Mouse (Mus musculus) stomach, postnatal 0 days (tissue): ENCODE measurements at regions not wholly inside any gene's neighbourhood (a gene's known extent, or its start where the extent isn't known, plus 50 kb on each side); places are given as distances from the start of the nearest gene placed in this dataset.
A peak's percentile ranks its signal among the peaks of the same experiment; 100 is the strongest.

Experiments
- ATAC-seq: fragments of 200-750 bp; cut with Nextera tagmentation; 2 replicates; pipeline ENCODE4 v1.8.0; 2017; ENCODE audit not compliant: low FRiP score, low TSS enrichment
- DNase-seq: peaks from one replicate; pipeline ENCODE4 v3.0.0-alpha.2; 2016; ENCODE audit warnings: low spot score
- H3K27ac ChIP-seq: fragments of 300-500 bp; sonication (generic); replicated peaks from 2 replicates; pipeline ENCODE4 v1.5.1; 2014; ENCODE audit warnings: mild to moderate bottlenecking, control low read depth
- H3K27me3 ChIP-seq: fragments of 300-500 bp; sonication (generic); 2 replicates; pipeline ENCODE4 v1.6.1; 2014; ENCODE audit warnings: low read length; ENCODE audit not compliant: control insufficient read depth, insufficient read depth
- H3K36me3 ChIP-seq: fragments of 300-500 bp; sonication (generic); 2 replicates; pipeline ENCODE4 v1.6.1; 2014; ENCODE audit warnings: low read length, mixed read lengths; ENCODE audit not compliant: control insufficient read depth, insufficient read depth
- H3K4me1 ChIP-seq: fragments of 300-500 bp; sonication (generic); replicated peaks from 2 replicates; pipeline ENCODE4 v1.6.1; 2014; ENCODE audit warnings: antibody characterized with exemption; ENCODE audit not compliant: control insufficient read depth, insufficient read depth
- H3K4me2 ChIP-seq: fragments of 300-500 bp; sonication (generic); replicated peaks from 2 replicates; pipeline ENCODE4 v1.6.1; 2014; ENCODE audit warnings: low read depth, mild to moderate bottlenecking, control low read depth, moderate library complexity
- H3K4me3 ChIP-seq: fragments of 300-500 bp; sonication (generic); 2 replicates; pipeline ENCODE4 v1.5.1; 2014; ENCODE audit warnings: low read depth, low read length, control low read depth
- H3K9ac ChIP-seq: fragments of 300-500 bp; sonication (generic); 2 replicates; pipeline ENCODE4 v1.6.1; 2014; ENCODE audit warnings: mild to moderate bottlenecking, low read length, control low read depth, mixed read lengths
- H3K9me3 ChIP-seq: fragments of 300-500 bp; sonication (generic); 2 replicates; pipeline ENCODE4 v1.6.1; 2016; ENCODE audit warnings: low read length; ENCODE audit not compliant: control insufficient read depth
- CTCF ChIP-seq: IDR thresholded peaks from 2 replicates; pipeline ENCODE4 v1.5.1; 2016; ENCODE audit warnings: antibody characterized with exemption, low read depth, mild to moderate bottlenecking, moderate library complexity
- EP300 ChIP-seq: optimal IDR thresholded peaks from 2 replicates; pipeline ENCODE3; 2016; ENCODE audit warnings: antibody characterized with exemption
- WGBS: fragments of 180-500 bp; shearing (Covaris S2); extraction: QIAGEN DNeasy Blood & Tissue Kit; methylation state at CpG from one replicate; pipeline ENCODE4 v1.1.7; 2014; 5-methylcytosine and 5-hydroxymethylcytosine counted together

GRCm38 (mm10) chr6:31053003-31053402, 94.1 kb upstream of the Klf14 start:
- no peak overlapping the region for H3K9ac ChIP-seq
- no peaks in the 10 kb centered on the region for H3K36me3 ChIP-seq
- DNase-seq = no peak

GRCm38 (mm10) chr6:31056786-31057566, 98.1 kb upstream of the Klf14 start:
- H3K4me3 ChIP-seq = no peak overlapping the region
- no peaks in the 10 kb centered on the region for H3K27me3 ChIP-seq
- WGBS = 64% methylated on average over 12 of the region's 12 CpGs
- H3K9me3 ChIP-seq = no peaks in the 10 kb centered on the region
- ATAC-seq = no peak
- no peak overlapping the region for H3K4me2 ChIP-seq
- no peak for DNase-seq
- H3K27ac ChIP-seq = no peak overlapping the region
- TF ChIP-seq EP300 (no peak), CTCF (no peak)
- H3K36me3 ChIP-seq = no peaks in the 10 kb centered on the region
- no peak overlapping the region for H3K9ac ChIP-seq
- H3K4me1 ChIP-seq = no peaks in the 10 kb centered on the region

More at GRCm38 (mm10) chr6:31053003-31053402, 94.1 kb upstream of the Klf14 start:
- H3K9me3 ChIP-seq = no peaks in the 10 kb centered on the region
- no peaks in the 10 kb centered on the region for H3K27me3 ChIP-seq
- ATAC-seq = no peak
- 9% methylated on average over 8 of the region's 8 CpGs for WGBS
- no peak for TF ChIP-seq EP300
- no peak for TF ChIP-seq CTCF
- no peak overlapping the region for H3K27ac ChIP-seq
- no peaks in the 10 kb centered on the region for H3K4me1 ChIP-seq
- no peak overlapping the region for H3K4me2 ChIP-seq
- no peak overlapping the region for H3K4me3 ChIP-seq

DNA sequence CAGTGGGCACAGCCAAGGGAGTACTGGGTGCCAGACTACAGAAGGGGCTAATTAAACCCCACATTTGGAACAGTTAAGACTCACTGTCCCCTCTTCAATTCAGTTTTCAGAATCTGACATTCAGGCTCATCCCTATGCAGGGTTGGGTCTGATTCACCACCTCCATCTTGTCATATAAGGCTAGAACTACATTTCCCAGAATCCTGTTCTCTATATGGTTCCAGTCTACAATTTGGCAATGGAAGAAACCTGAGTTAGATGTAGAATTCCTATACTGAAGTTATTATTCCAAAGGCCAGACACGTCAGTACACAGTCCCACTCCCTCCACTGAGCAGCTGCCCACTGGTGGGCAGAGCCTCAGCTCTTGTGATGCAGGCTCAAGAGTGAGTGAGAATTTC, 99.4 kb upstream of the Klf14 start:
- H3K9me3 ChIP-seq = no peaks in the 10 kb centered on the region
- no peak for ATAC-seq
- no peaks in the 10 kb centered on the region for H3K36me3 ChIP-seq
- no peaks in the 10 kb centered on the region for H3K27me3 ChIP-seq
- no peak overlapping the region for H3K9ac ChIP-seq
- WGBS = 84% methylated on average over 1 of the region's 1 CpGs
- no peak overlapping the region for H3K4me3 ChIP-seq
- H3K4me2 ChIP-seq = no peak overlapping the region
- H3K4me1 ChIP-seq = no peaks in the 10 kb centered on the region
- TF ChIP-seq CTCF = no peak
- no peak for TF ChIP-seq EP300
- no peak for DNase-seq
- no peak overlapping the region for H3K27ac ChIP-seq

- DNase-seq (no peak), ATAC-seq (no peak)
- Histone ChIP-seq H3K27me3 (no peaks in the 10 kb centered on the region), H3K4me1 (no peaks in the 10 kb centered on the region), H3K4me2 (no peak overlapping the region), H3K9me3 (no peaks in the 10 kb centered on the region), H3K27ac (no peak overlapping the region), H3K36me3 (no peaks in the 10 kb centered on the region), H3K9ac (no peak overlapping the region), H3K4me3 (no peak overlapping the region)
- no peak for TF ChIP-seq CTCF
- no peak for TF ChIP-seq EP300
- WGBS = 79% methylated on average over 3 of the region's 3 CpGs
Observed at GRCm38 (mm10) chr6:31058961-31059360, 100.1 kb upstream of the Klf14 start.

DNA sequence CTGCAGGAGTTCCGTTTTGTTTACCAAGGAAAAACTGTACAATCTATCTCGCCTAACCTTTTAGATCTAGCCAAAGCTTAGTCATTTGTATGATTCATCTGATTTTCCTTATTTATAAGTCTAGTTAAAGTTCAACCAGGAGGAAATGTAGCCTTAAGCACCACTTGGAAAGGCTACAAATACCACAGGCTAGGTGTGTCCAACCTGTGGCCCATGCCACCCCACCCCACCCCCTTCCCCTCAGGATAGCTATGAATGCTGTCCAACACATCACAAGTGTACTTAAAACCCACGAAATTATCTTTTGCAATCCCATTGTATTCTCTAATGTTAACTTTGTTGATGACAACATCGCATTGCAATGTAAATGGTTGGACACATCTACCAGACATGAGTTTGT, 102.9 kb upstream of the Klf14 start:
- Histone ChIP-seq H3K9ac (no peak overlapping the region), H3K4me3 (no peak overlapping the region), H3K27me3 (no peaks in the 10 kb centered on the region), H3K4me2 (no peak overlapping the region), H3K36me3 (no peaks in the 10 kb centered on the region), H3K4me1 (no peaks in the 10 kb centered on the region), H3K9me3 (no peaks in the 10 kb centered on the region), H3K27ac (no peak overlapping the region)
- peak; percentile 45 for DNase-seq
- WGBS = 66% methylated on average over 4 of the region's 4 CpGs
- TF ChIP-seq EP300 = no peak
- TF ChIP-seq CTCF = no peak
- ATAC-seq = peak; percentile 72

DNA sequence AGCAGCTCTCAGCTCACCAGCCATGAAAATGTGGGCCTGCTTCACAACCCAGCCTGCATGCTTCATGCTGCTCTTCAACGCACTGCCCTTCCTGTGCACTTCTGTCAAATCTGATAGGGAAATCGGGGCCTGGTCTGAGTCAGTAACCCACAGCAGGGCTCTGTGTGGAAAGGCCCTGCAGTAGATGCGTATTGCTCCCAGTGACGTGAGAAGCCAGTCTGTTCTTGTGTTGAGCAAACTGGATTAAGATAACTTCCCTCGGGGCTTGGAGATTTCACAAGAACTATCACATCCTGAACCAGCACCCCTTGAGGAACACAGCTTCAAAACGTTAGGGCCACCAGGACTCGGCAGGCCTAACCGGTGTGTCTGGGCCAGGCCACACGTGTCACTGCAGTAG, 106.5 kb upstream of the Klf14 start:
- 62% methylated on average over 9 of the region's 9 CpGs for WGBS
- ATAC-seq = peak; percentile 67

More for the DNA sequence above, 106.5 kb upstream of the Klf14 start:
- DNase-seq = peak; percentile 33
- TF ChIP-seq EP300 (no peak), CTCF (no peak)
- Histone ChIP-seq H3K9me3 (no peaks in the 10 kb centered on the region), H3K27ac (no peak overlapping the region), H3K27me3 (no peaks in the 10 kb centered on the region), H3K4me1 (peaks cover 3% of the 10 kb centered on the region; the same call in 1 of the 2 replicates), H3K36me3 (no peaks in the 10 kb centered on the region), H3K4me3 (no peak overlapping the region), H3K4me2 (no peak overlapping the region), H3K9ac (no peak overlapping the region)
